Mouse (Mus musculus) heart, adult 2 months (tissue): Measurements from ENCODE around the gene Stmn3. TPM values are rescaled to one million over a fixed set of nuclear protein-coding genes. Genes with fewer than 3 reads are reported as not detected.

Experiments
- DNase-seq, 2 experiments: peaks; one replicate each; pipeline ENCODE4 v3.0.0; 2021
- H3K27ac ChIP-seq: fragments of 200-600 bp; 2 replicates; pipeline ENCODE4 v1.8.1; 2022
- H3K27me3 ChIP-seq: fragments of 200-500 bp; 2 replicates; pipeline ENCODE4 v1.6.1; 2012; ENCODE audit warnings: mild to moderate bottlenecking, low read length, inconsistent platforms, mixed read lengths; ENCODE audit not compliant: control insufficient read depth, insufficient read depth
- H3K36me3 ChIP-seq: fragments of 200-500 bp; 2 replicates; pipeline ENCODE4 v1.6.1; 2012; ENCODE audit warnings: low read length, inconsistent platforms; ENCODE audit not compliant: control insufficient read depth, insufficient read depth
- H3K4me1 ChIP-seq: fragments of 200-500 bp; 2 replicates; pipeline ENCODE4 v1.6.1; 2011; ENCODE audit warnings: low read length; ENCODE audit not compliant: control insufficient read depth, insufficient read depth
- H3K4me3 ChIP-seq: fragments of 200-600 bp; 2 replicates; pipeline ENCODE4 v1.8.1; 2022
- H3K79me2 ChIP-seq: fragments of 200-500 bp; replicated peaks from 2 replicates; pipeline ENCODE4 v1.6.1; 2012; ENCODE audit warnings: mild to moderate bottlenecking, inconsistent platforms, low read length, moderate library complexity, mixed read lengths; ENCODE audit not compliant: control insufficient read depth, insufficient read depth
- H3K9ac ChIP-seq: fragments of 200-500 bp; 2 replicates; pipeline ENCODE4 v1.6.1; 2012; ENCODE audit warnings: low read depth, mild to moderate bottlenecking, control low read depth, inconsistent platforms, low read length, mixed read lengths
- CTCF ChIP-seq: fragments of 200-600 bp; IDR thresholded peaks from 2 replicates; pipeline ENCODE4 v1.8.1; 2022; ENCODE audit warnings: antibody characterized with exemption, mild to moderate bottlenecking, moderate library complexity
- EP300 ChIP-seq: fragments of 200-500 bp; IDR thresholded peaks from 2 replicates; pipeline ENCODE4 v1.6.1; 2011; ENCODE audit warnings: low read depth, low read length, control low read depth; ENCODE audit not compliant: insufficient read depth
- POLR2A ChIP-seq: fragments of 200-500 bp; IDR thresholded peaks from 2 replicates; pipeline ENCODE4 v1.6.1; 2011; ENCODE audit warnings: mild to moderate bottlenecking, low read depth, low read length, control low read depth; ENCODE audit not compliant: insufficient read depth
- WGBS: fragments of 180-500 bp; shearing (Covaris S2); methylation state at CpG from one replicate; pipeline ENCODE4 v1.1.7; 2018; 5-methylcytosine and 5-hydroxymethylcytosine counted together
- intact Hi-C: fragments of 180-260 bp; cut with DNase I; formaldehyde crosslinking; loops from one replicate; pipeline ENCODE4 v1.15.1; 2025
- polyA plus RNA-seq: library from polyadenylated mRNA; depleted of rRNA; stranded (reverse); fragments of >200 nt; gene quantifications from 2 replicates; pipeline ENCODE4 v1.2.3, GENCODE M21; 2012
- total RNA-seq, 2 experiments: library from RNA; stranded (reverse); gene quantifications; 2 replicates each; pipeline ENCODE4 v1.2.3; 2021

The Stmn3 gene
- total and polyA plus RNA-seq, 3 experiments, result 0.29 to 0.37 (median 0.32) TPM

- no peaks in the 10 kb centered on the region; the same call in 1 of the 2 replicates for H3K36me3 ChIP-seq
- no peaks in the 10 kb centered on the region for H3K4me1 ChIP-seq
- H3K9ac ChIP-seq, result no peak overlapping the region
- H3K27ac ChIP-seq, result no peak overlapping the region
- H3K79me2 ChIP-seq, result no peaks in the 10 kb centered on the region
- intact Hi-C loops, result no loop called here
- DNase-seq, result no peak
- no peak overlapping the region for H3K4me3 ChIP-seq
- no peaks in the 10 kb centered on the region for H3K27me3 ChIP-seq
- no peak for TF ChIP-seq EP300
- TF ChIP-seq CTCF, result no peak
- TF ChIP-seq POLR2A, result no peak
Observed at GRCm38 (mm10) chr2:181332542-181332941, 18.2 kb upstream of the Stmn3 start.

GRCm38 (mm10) chr2:181326098-181326497, 11.8 kb upstream of the Stmn3 start:
- TF ChIP-seq EP300 (no peak), POLR2A (no peak), CTCF (no peak)
- H3K27ac ChIP-seq, result no peak overlapping the region
- no peaks in the 10 kb centered on the region; the same call in 1 of the 2 replicates for H3K36me3 ChIP-seq
- WGBS, result 97% methylated on average over 2 of the region's 2 CpGs
- no peaks in the 10 kb centered on the region for H3K27me3 ChIP-seq
- DNase-seq, result no peak
- no peak overlapping the region for H3K4me3 ChIP-seq
- no peaks in the 10 kb centered on the region for H3K4me1 ChIP-seq
- H3K9ac ChIP-seq, result no peak overlapping the region
- intact Hi-C loops, result no loop called here
- no peaks in the 10 kb centered on the region for H3K79me2 ChIP-seq

GRCm38 (mm10) chr2:181322136-181322535, 7.8 kb upstream of the Stmn3 start:
- DNase-seq, result no peak
- intact Hi-C loops, result no loop called here
- WGBS, result 84% methylated on average over 5 of the region's 5 CpGs
- Histone ChIP-seq H3K79me2 (no peaks in the 10 kb centered on the region), H3K27ac (no peak overlapping the region), H3K4me3 (no peak overlapping the region), H3K4me1 (peaks cover 2% of the 10 kb centered on the region; the same call in 1 of the 2 replicates), H3K36me3 (no peaks in the 10 kb centered on the region), H3K27me3 (no peaks in the 10 kb centered on the region), H3K9ac (no peak overlapping the region)
- TF ChIP-seq POLR2A, result no peak
- TF ChIP-seq EP300, result no peak
- TF ChIP-seq CTCF, result no peak

GRCm38 (mm10) chr2:181320103-181320499, 5.8 kb upstream of the Stmn3 start:
- Histone ChIP-seq H3K9ac (peak overlapping the region; percentile 17), H3K4me3 (peak overlapping the region; percentile 64), H3K79me2 (no peaks in the 10 kb centered on the region), H3K36me3 (no peaks in the 10 kb centered on the region), H3K4me1 (peaks cover 2% of the 10 kb centered on the region; the same call in 1 of the 2 replicates), H3K27me3 (no peaks in the 10 kb centered on the region), H3K27ac (peak overlapping the region; percentile 73)
- WGBS, result 12% methylated on average over 7 of the region's 7 CpGs
- TF ChIP-seq CTCF (no peak), POLR2A (no peak), EP300 (no peak)
- DNase-seq, result no peak
- intact Hi-C loops, result no loop called here

GRCm38 (mm10) chr2:181319248-181320102, 5.2 kb upstream of the Stmn3 start, which contains the start of gene Rtel1:
Rtel1 (plus strand) TSS chr2:181319739.
- peak within 1 kb of the TSS; percentile 73 for H3K27ac ChIP-seq
- intact Hi-C loops, result loop anchor here (2.0 to 5.0 kb wide), 2 partner anchors 31 to 77 kb away; partner anchors contain the start of genes Gmeb2 and Helz2

More at GRCm38 (mm10) chr2:181319248-181320102, 5.2 kb upstream of the Stmn3 start, which contains the start of gene Rtel1:
- Histone ChIP-seq H3K36me3 (no peaks in the 10 kb centered on the region), H3K79me2 (no peaks in the 10 kb centered on the region), H3K27me3 (no peaks in the 10 kb centered on the region), H3K4me3 (peak within 1 kb of the TSS; percentile 64), H3K4me1 (peaks cover 2% of the 10 kb centered on the region; the same call in 1 of the 2 replicates), H3K9ac (peak within 1 kb of the TSS; percentile 18)
- TF ChIP-seq POLR2A (peak; percentile 67), EP300 (peak; percentile 54; the same call in 1 of the 2 replicates), CTCF (peak; percentile 53)
- WGBS, result 6% methylated on average over 40 of the region's 40 CpGs
- peak; percentile 87 for DNase-seq
